Mouse (Mus musculus): ENCODE data around the gene Bod1. TPM values are rescaled to one million over a fixed set of nuclear protein-coding genes. Genes with fewer than 3 reads are reported as not detected.

The Bod1 gene
- polyA plus RNA-seq (2016; fragmentation: Nextera tagmentation; extraction: Ambion mirVana), result 108 and 118 TPM in 2 replicates

GRCm38 (mm10) chr11:31671354-31672169, at the start of gene Bod1:
TSS of gene Bod1 (minus strand) at chr11:31671885.
- Histone ChIP-seq H3K36me3 (peaks cover 34% of the 10 kb centered on the region), H3K9me3 (replicated peaks) (no peaks in the 10 kb centered on the region), H3K4me1 (peaks cover 8% of the 10 kb centered on the region), H3K27ac (peak within 1 kb of the TSS; percentile 92), H3K27me3 (ENCODE audit: low read depth, poor library complexity, severe bottlenecking) (no peaks in the 10 kb centered on the region), H3K4me3 (peak within 1 kb of the TSS; percentile 88)
- under 1% methylated on average over 76 of the region's 76 CpGs for WGBS
- peak; percentile 87 for DNase-seq (ENCODE audit: low spot score)

GRCm38 (mm10) chr11:31719090-31719489, 47.4 kb upstream of the Bod1 start:
- Histone ChIP-seq H3K4me3 (no peak overlapping the region), H3K9me3 (replicated peaks) (no peaks in the 10 kb centered on the region), H3K27me3 (ENCODE audit: low read depth, poor library complexity, severe bottlenecking) (no peaks in the 10 kb centered on the region), H3K36me3 (no peaks in the 10 kb centered on the region), H3K4me1 (no peaks in the 10 kb centered on the region), H3K27ac (no peak overlapping the region)
- WGBS, result 89% methylated on average over 4 of the region's 4 CpGs
- DNase-seq (ENCODE audit: low spot score), result no peak

GRCm38 (mm10) chr11:31717926-31718735, 46.4 kb upstream of the Bod1 start:
- H3K36me3 ChIP-seq, result no peaks in the 10 kb centered on the region
- WGBS, result 73% methylated on average over 4 of the region's 4 CpGs
- no peak overlapping the region for H3K27ac ChIP-seq
- H3K27me3 ChIP-seq (ENCODE audit: low read depth, poor library complexity, severe bottlenecking), result no peaks in the 10 kb centered on the region
- DNase-seq (ENCODE audit: low spot score), result no peak
- H3K9me3 ChIP-seq (replicated peaks), result no peaks in the 10 kb centered on the region
- H3K4me1 ChIP-seq, result no peaks in the 10 kb centered on the region
- no peak overlapping the region for H3K4me3 ChIP-seq

GRCm38 (mm10) chr11:31713641-31714121, 42.0 kb upstream of the Bod1 start:
- no peaks in the 10 kb centered on the region for H3K27me3 ChIP-seq (ENCODE audit: low read depth, poor library complexity, severe bottlenecking)
- H3K27ac ChIP-seq, result no peak overlapping the region
- H3K4me3 ChIP-seq, result no peak overlapping the region
- no peaks in the 10 kb centered on the region for H3K4me1 ChIP-seq
- no peak for DNase-seq (ENCODE audit: low spot score)
- WGBS, result 89% methylated on average over 6 of the region's 6 CpGs
- H3K36me3 ChIP-seq, result no peaks in the 10 kb centered on the region
- no peaks in the 10 kb centered on the region for H3K9me3 ChIP-seq (replicated peaks)

GRCm38 (mm10) chr11:31713116-31713515, 41.4 kb upstream of the Bod1 start:
- Histone ChIP-seq H3K27me3 (ENCODE audit: low read depth, poor library complexity, severe bottlenecking) (no peaks in the 10 kb centered on the region), H3K4me3 (no peak overlapping the region), H3K27ac (no peak overlapping the region), H3K9me3 (replicated peaks) (no peaks in the 10 kb centered on the region), H3K4me1 (no peaks in the 10 kb centered on the region), H3K36me3 (no peaks in the 10 kb centered on the region)
- 86% methylated on average over 8 of the region's 8 CpGs for WGBS
- DNase-seq (ENCODE audit: low spot score), result no peak

GRCm38 (mm10) chr11:31707771-31708170, 36.1 kb upstream of the Bod1 start:
- Histone ChIP-seq H3K4me3 (no peak overlapping the region), H3K9me3 (replicated peaks) (no peaks in the 10 kb centered on the region), H3K27ac (no peak overlapping the region), H3K36me3 (no peaks in the 10 kb centered on the region), H3K4me1 (no peaks in the 10 kb centered on the region), H3K27me3 (ENCODE audit: low read depth, poor library complexity, severe bottlenecking) (no peaks in the 10 kb centered on the region)
- DNase-seq (ENCODE audit: low spot score), result no peak

GRCm38 (mm10) chr11:31703173-31703572, 31.5 kb upstream of the Bod1 start:
- 82% methylated on average over 8 of the region's 8 CpGs for WGBS
- Histone ChIP-seq H3K27ac (no peak overlapping the region), H3K9me3 (replicated peaks) (no peaks in the 10 kb centered on the region), H3K4me1 (no peaks in the 10 kb centered on the region), H3K4me3 (no peak overlapping the region), H3K27me3 (ENCODE audit: low read depth, poor library complexity, severe bottlenecking) (no peaks in the 10 kb centered on the region), H3K36me3 (no peaks in the 10 kb centered on the region)
- no peak for DNase-seq (ENCODE audit: low spot score)

- WGBS, result 93% methylated on average over 3 of the region's 3 CpGs
- Histone ChIP-seq H3K36me3 (no peaks in the 10 kb centered on the region), H3K4me1 (no peaks in the 10 kb centered on the region), H3K9me3 (replicated peaks) (no peaks in the 10 kb centered on the region), H3K27me3 (ENCODE audit: low read depth, poor library complexity, severe bottlenecking) (no peaks in the 10 kb centered on the region), H3K27ac (no peak overlapping the region), H3K4me3 (no peak overlapping the region)
- no peak for DNase-seq (ENCODE audit: low spot score)
Measured at GRCm38 (mm10) chr11:31701901-31702300, 30.2 kb upstream of the Bod1 start.

- Histone ChIP-seq H3K9me3 (replicated peaks) (no peaks in the 10 kb centered on the region), H3K27me3 (ENCODE audit: low read depth, poor library complexity, severe bottlenecking) (no peaks in the 10 kb centered on the region), H3K36me3 (no peaks in the 10 kb centered on the region), H3K4me3 (no peak overlapping the region), H3K27ac (no peak overlapping the region), H3K4me1 (no peaks in the 10 kb centered on the region)
- DNase-seq (ENCODE audit: low spot score), result no peak
- 61% methylated on average over 3 of the region's 3 CpGs for WGBS
Measured at GRCm38 (mm10) chr11:31699502-31699901, 27.8 kb upstream of the Bod1 start.

- Histone ChIP-seq H3K4me1 (peaks cover 5% of the 10 kb centered on the region; the same call in 1 of the 2 replicates), H3K27ac (no peak overlapping the region), H3K36me3 (no peaks in the 10 kb centered on the region), H3K9me3 (replicated peaks) (no peaks in the 10 kb centered on the region), H3K27me3 (ENCODE audit: low read depth, poor library complexity, severe bottlenecking) (no peaks in the 10 kb centered on the region), H3K4me3 (no peak overlapping the region)
- no peak for DNase-seq (ENCODE audit: low spot score)
- WGBS, result 91% methylated on average over 4 of the region's 4 CpGs
Measured at GRCm38 (mm10) chr11:31694801-31695200, 23.1 kb upstream of the Bod1 start.

- H3K27me3 ChIP-seq (ENCODE audit: low read depth, poor library complexity, severe bottlenecking), result no peaks in the 10 kb centered on the region
- 85% methylated on average over 1 of the region's 1 CpGs for WGBS
- no peaks in the 10 kb centered on the region for H3K36me3 ChIP-seq
- no peak for DNase-seq (ENCODE audit: low spot score)
- no peak overlapping the region for H3K27ac ChIP-seq
- no peak overlapping the region for H3K4me3 ChIP-seq
- peaks cover 8% of the 10 kb centered on the region for H3K4me1 ChIP-seq
- H3K9me3 ChIP-seq (replicated peaks), result no peaks in the 10 kb centered on the region
Measured at GRCm38 (mm10) chr11:31694109-31694508, 22.4 kb upstream of the Bod1 start.

GRCm38 (mm10) chr11:31693322-31693721, 21.6 kb upstream of the Bod1 start:
- peaks cover 14% of the 10 kb centered on the region for H3K4me1 ChIP-seq
- no peak overlapping the region for H3K27ac ChIP-seq
- no peaks in the 10 kb centered on the region for H3K9me3 ChIP-seq (replicated peaks)
- 98% methylated on average over 2 of the region's 2 CpGs for WGBS
- H3K27me3 ChIP-seq (ENCODE audit: low read depth, poor library complexity, severe bottlenecking), result no peaks in the 10 kb centered on the region
- H3K4me3 ChIP-seq, result no peak overlapping the region
- H3K36me3 ChIP-seq, result no peaks in the 10 kb centered on the region
- no peak for DNase-seq (ENCODE audit: low spot score)

GRCm38 (mm10) chr11:31688956-31689355, 17.3 kb upstream of the Bod1 start:
- Histone ChIP-seq H3K4me1 (peaks cover 14% of the 10 kb centered on the region), H3K9me3 (replicated peaks) (no peaks in the 10 kb centered on the region), H3K4me3 (no peak overlapping the region), H3K27ac (no peak overlapping the region), H3K27me3 (ENCODE audit: low read depth, poor library complexity, severe bottlenecking) (no peaks in the 10 kb centered on the region), H3K36me3 (no peaks in the 10 kb centered on the region)
- no peak for DNase-seq (ENCODE audit: low spot score)
- WGBS, result 66% methylated on average over 4 of the region's 4 CpGs
